Mouse (Mus musculus): ENCODE measurements around the gene C1ql4. TPM values are rescaled to one million over a fixed set of nuclear protein-coding genes. Genes with fewer than 3 reads are reported as not detected.

The C1ql4 gene
- total RNA-seq, 2 experiments from 2014 or later, result not detected

GRCm38 (mm10) chr15:99099984-99100383 lies 12.4 kb upstream of the C1ql4 start:
- ATAC-seq (replicated peaks; ENCODE audit: low FRiP score, poor library complexity, severe bottlenecking), result no peak

- ATAC-seq (replicated peaks; ENCODE audit: low FRiP score, poor library complexity, severe bottlenecking), result no peak
Observed at GRCm38 (mm10) chr15:99099139-99099556, 11.5 kb upstream of the C1ql4 start.

GRCm38 (mm10) chr15:99098493-99098861 lies 10.9 kb upstream of the C1ql4 start:
- no peak for ATAC-seq (replicated peaks; ENCODE audit: low FRiP score, poor library complexity, severe bottlenecking)

- ATAC-seq (replicated peaks; ENCODE audit: low FRiP score, poor library complexity, severe bottlenecking), result no peak
Observed at GRCm38 (mm10) chr15:99097840-99098492, 10.3 kb upstream of the C1ql4 start.

GRCm38 (mm10) chr15:99096831-99097500 lies 9.3 kb upstream of the C1ql4 start:
- no peak for ATAC-seq (replicated peaks; ENCODE audit: low FRiP score, poor library complexity, severe bottlenecking)

- ATAC-seq (replicated peaks; ENCODE audit: low FRiP score, poor library complexity, severe bottlenecking), result no peak
Observed at GRCm38 (mm10) chr15:99096061-99096793, 8.6 kb upstream of the C1ql4 start.

- no peak for ATAC-seq (replicated peaks; ENCODE audit: low FRiP score, poor library complexity, severe bottlenecking)
Observed at GRCm38 (mm10) chr15:99095356-99095755, 7.7 kb upstream of the C1ql4 start.

- no peak for ATAC-seq (replicated peaks; ENCODE audit: low FRiP score, poor library complexity, severe bottlenecking)
Observed at GRCm38 (mm10) chr15:99094631-99095270, 7.1 kb upstream of the C1ql4 start.

GRCm38 (mm10) chr15:99093291-99094258 lies 6.0 kb upstream of the C1ql4 start:
- no peak for ATAC-seq (replicated peaks; ENCODE audit: low FRiP score, poor library complexity, severe bottlenecking)

- no peak for ATAC-seq (replicated peaks; ENCODE audit: low FRiP score, poor library complexity, severe bottlenecking)
Observed at GRCm38 (mm10) chr15:99092870-99093269, 5.3 kb upstream of the C1ql4 start, which contains the start of gene Dnajc22. TSS of gene Dnajc22 (plus strand) at chr15:99093170.

- ATAC-seq (replicated peaks; ENCODE audit: low FRiP score, poor library complexity, severe bottlenecking), result no peak
Observed at GRCm38 (mm10) chr15:99089069-99089468, 1.5 kb upstream of the C1ql4 start.

GRCm38 (mm10) chr15:99088292-99088691 lies 675 bp upstream of the C1ql4 start:
- ATAC-seq (replicated peaks; ENCODE audit: low FRiP score, poor library complexity, severe bottlenecking), result no peak

- ATAC-seq (replicated peaks; ENCODE audit: low FRiP score, poor library complexity, severe bottlenecking), result no peak
Observed at GRCm38 (mm10) chr15:99085997-99086396, 1.6 kb downstream of the C1ql4 start.

GRCm38 (mm10) chr15:99084618-99085017 lies 3.0 kb downstream of the C1ql4 start:
- ATAC-seq (replicated peaks; ENCODE audit: low FRiP score, poor library complexity, severe bottlenecking), result no peak

GRCm38 (mm10) chr15:99083867-99084557 lies 3.6 kb downstream of the C1ql4 start:
- ATAC-seq (replicated peaks; ENCODE audit: low FRiP score, poor library complexity, severe bottlenecking), result no peak

- no peak; the same call in 1 of the 2 replicates for ATAC-seq (replicated peaks; ENCODE audit: low FRiP score, poor library complexity, severe bottlenecking)
Observed at GRCm38 (mm10) chr15:99083258-99083657, 4.4 kb downstream of the C1ql4 start.

- ATAC-seq (replicated peaks; ENCODE audit: low FRiP score, poor library complexity, severe bottlenecking), result no peak
Observed at GRCm38 (mm10) chr15:99082840-99083239, 4.8 kb downstream of the C1ql4 start.

GRCm38 (mm10) chr15:99082322-99082721 lies 5.3 kb downstream of the C1ql4 start:
- no peak for ATAC-seq (replicated peaks; ENCODE audit: low FRiP score, poor library complexity, severe bottlenecking)

GRCm38 (mm10) chr15:99079804-99080203 lies 7.8 kb downstream of the C1ql4 start:
- no peak for ATAC-seq (replicated peaks; ENCODE audit: low FRiP score, poor library complexity, severe bottlenecking)
